Mouse (Mus musculus) midbrain, postnatal 0 days (tissue): Measurements from ENCODE around the gene Irf3. TPM values are rescaled to one million over a fixed set of nuclear protein-coding genes. Genes with fewer than 3 reads are reported as not detected.

ENCODE experiments used
- ATAC-seq: fragments of 200-750 bp; cut with Nextera tagmentation; 2 replicates; pipeline ENCODE4 v1.8.0; 2017; ENCODE audit warnings: moderate number of reproducible peaks, mild to moderate bottlenecking, moderate TSS enrichment, moderate library complexity; ENCODE audit not compliant: low FRiP score
- DNase-seq: peaks from one replicate; pipeline ENCODE4 v3.0.0-alpha.2; 2015; ENCODE audit warnings: low spot score
- H3K27ac ChIP-seq: fragments of 300-500 bp; sonication (generic); 2 replicates; pipeline ENCODE4 v1.5.1; 2014; ENCODE audit warnings: low read depth, mild to moderate bottlenecking, low read length, mixed read lengths
- H3K27me3 ChIP-seq: fragments of 300-500 bp; sonication (generic); 2 replicates; pipeline ENCODE4 v1.6.1; 2014; ENCODE audit warnings: low read length, control low read depth, mixed read lengths; ENCODE audit not compliant: insufficient read depth
- H3K36me3 ChIP-seq: fragments of 300-500 bp; sonication (generic); 2 replicates; pipeline ENCODE4 v1.6.1; 2014; ENCODE audit warnings: low read length, control low read depth, mixed read lengths; ENCODE audit not compliant: insufficient read depth
- H3K4me1 ChIP-seq: fragments of 300-500 bp; sonication (generic); 2 replicates; pipeline ENCODE4 v1.6.1; 2014; ENCODE audit warnings: mild to moderate bottlenecking, control low read depth, antibody characterized with exemption, low read length, mixed read lengths; ENCODE audit not compliant: insufficient read depth
- H3K4me2 ChIP-seq: fragments of 300-500 bp; sonication (generic); 2 replicates; pipeline ENCODE4 v1.6.1; 2014; ENCODE audit warnings: low read depth, mild to moderate bottlenecking, low read length, mixed read lengths; ENCODE audit not compliant: poor library complexity, severe bottlenecking
- H3K4me3 ChIP-seq: fragments of 300-500 bp; sonication (generic); 2 replicates; pipeline ENCODE4 v1.5.1; 2014; ENCODE audit warnings: low read depth, mild to moderate bottlenecking, low read length, moderate library complexity
- H3K9ac ChIP-seq: fragments of 300-500 bp; sonication (generic); replicated peaks from 2 replicates; pipeline ENCODE4 v1.6.1; 2014; ENCODE audit warnings: mild to moderate bottlenecking, low read length, moderate library complexity, mixed read lengths; ENCODE audit not compliant: poor library complexity, severe bottlenecking
- H3K9me3 ChIP-seq: fragments of 300-500 bp; sonication (generic); 2 replicates; pipeline ENCODE4 v1.6.1; 2016; ENCODE audit warnings: low read length, control low read depth
- CTCF ChIP-seq: IDR thresholded peaks from 2 replicates; pipeline ENCODE4 v1.5.1; 2016; ENCODE audit warnings: antibody characterized with exemption, mild to moderate bottlenecking
- WGBS: fragments of 180-500 bp; shearing (Covaris S2); extraction: QIAGEN DNeasy Blood & Tissue Kit; methylation state at CpG from one replicate; pipeline ENCODE4 v1.1.7; 2014; 5-methylcytosine and 5-hydroxymethylcytosine counted together
- polyA plus RNA-seq: library from polyadenylated mRNA; unstranded; fragments of >200 nt; fragmentation: Nextera tagmentation; extraction: Ambion mirVana; gene quantifications from 2 replicates; pipeline ENCODE4 v1.2.1, GENCODE M21; 2015
- total RNA-seq: library from RNA; depleted of rRNA; stranded (reverse); fragments of >200 nt; gene quantifications from 2 replicates; pipeline ENCODE4 v1.2.3, GENCODE M21; 2014

Irf3 gene
- total and polyA plus RNA-seq, 2 experiments from 2014 or later = 25.6 to 37.2 TPM

GRCm38 (mm10) chr7:44954091-44954885, 43.2 kb upstream of the Irf3 start:
- ATAC-seq = no peak
- H3K4me2 ChIP-seq = no peak overlapping the region
- no peaks in the 10 kb centered on the region for H3K9me3 ChIP-seq
- no peaks in the 10 kb centered on the region for H3K4me1 ChIP-seq
- WGBS = 84% methylated on average over 12 of the region's 12 CpGs
- no peak overlapping the region for H3K27ac ChIP-seq
- peaks cover 5% of the 10 kb centered on the region; the same call in 1 of the 2 replicates for H3K36me3 ChIP-seq
- no peak overlapping the region for H3K4me3 ChIP-seq
- TF ChIP-seq CTCF = no peak
- H3K9ac ChIP-seq = no peak overlapping the region
- no peak for DNase-seq
- peaks cover 15% of the 10 kb centered on the region for H3K27me3 ChIP-seq

GRCm38 (mm10) chr7:44955628-44956027, 41.8 kb upstream of the Irf3 start:
- DNase-seq = no peak

GRCm38 (mm10) chr7:44956266-44956665, 41.2 kb upstream of the Irf3 start:
- H3K27ac ChIP-seq = no peak overlapping the region
- H3K4me2 ChIP-seq = no peak overlapping the region
- no peaks in the 10 kb centered on the region for H3K4me1 ChIP-seq
- DNase-seq (no peak), ATAC-seq (no peak)
- TF ChIP-seq CTCF = no peak
- no peak overlapping the region for H3K4me3 ChIP-seq
- peaks cover 4% of the 10 kb centered on the region; the same call in 1 of the 2 replicates for H3K27me3 ChIP-seq
- no peak overlapping the region for H3K9ac ChIP-seq
- H3K9me3 ChIP-seq = no peaks in the 10 kb centered on the region
- peaks cover 16% of the 10 kb centered on the region for H3K36me3 ChIP-seq
- 62% methylated on average over 6 of the region's 6 CpGs for WGBS

More at GRCm38 (mm10) chr7:44955628-44956027, 41.8 kb upstream of the Irf3 start:
- peaks cover 8% of the 10 kb centered on the region; the same call in 1 of the 2 replicates for H3K27me3 ChIP-seq
- H3K4me2 ChIP-seq = no peak overlapping the region
- TF ChIP-seq CTCF = peak; percentile 70
- WGBS = 50% methylated on average over 5 of the region's 5 CpGs
- ATAC-seq = no peak
- peaks cover 9% of the 10 kb centered on the region; the same call in 1 of the 2 replicates for H3K36me3 ChIP-seq
- no peaks in the 10 kb centered on the region for H3K9me3 ChIP-seq
- H3K27ac ChIP-seq = no peak overlapping the region
- no peak overlapping the region for H3K4me3 ChIP-seq
- no peaks in the 10 kb centered on the region for H3K4me1 ChIP-seq
- H3K9ac ChIP-seq = no peak overlapping the region

GRCm38 (mm10) chr7:44957183-44957835, 40.1 kb upstream of the Irf3 start:
- Histone ChIP-seq H3K27ac (no peak overlapping the region), H3K4me3 (no peak overlapping the region), H3K4me1 (no peaks in the 10 kb centered on the region), H3K9ac (no peak overlapping the region), H3K36me3 (peaks cover 25% of the 10 kb centered on the region), H3K27me3 (no peaks in the 10 kb centered on the region), H3K9me3 (no peaks in the 10 kb centered on the region), H3K4me2 (no peak overlapping the region)
- DNase-seq (no peak), ATAC-seq (no peak)
- TF ChIP-seq CTCF = no peak
- 72% methylated on average over 20 of the region's 20 CpGs for WGBS

- 56% methylated on average over 7 of the region's 7 CpGs for WGBS
- H3K4me3 ChIP-seq = no peak overlapping the region
- no peak overlapping the region for H3K4me2 ChIP-seq
- H3K9me3 ChIP-seq = no peaks in the 10 kb centered on the region
- DNase-seq (peak; percentile 72), ATAC-seq (no peak)
- H3K9ac ChIP-seq = no peak overlapping the region
- peaks cover 33% of the 10 kb centered on the region for H3K36me3 ChIP-seq
- no peaks in the 10 kb centered on the region for H3K27me3 ChIP-seq
- no peaks in the 10 kb centered on the region for H3K4me1 ChIP-seq
- peak; percentile 82 for TF ChIP-seq CTCF
- H3K27ac ChIP-seq = no peak overlapping the region
Observed at GRCm38 (mm10) chr7:44958208-44958607, 39.2 kb upstream of the Irf3 start.

- H3K36me3 ChIP-seq = peaks cover 33% of the 10 kb centered on the region
- no peaks in the 10 kb centered on the region for H3K4me1 ChIP-seq
- H3K9me3 ChIP-seq = no peaks in the 10 kb centered on the region
- no peak overlapping the region for H3K9ac ChIP-seq
- WGBS = 85% methylated on average over 8 of the region's 8 CpGs
- no peak for ATAC-seq
- no peak overlapping the region for H3K4me2 ChIP-seq
- H3K27ac ChIP-seq = no peak overlapping the region
- no peaks in the 10 kb centered on the region for H3K27me3 ChIP-seq
- no peak for TF ChIP-seq CTCF
- H3K4me3 ChIP-seq = no peak overlapping the region
- DNase-seq = no peak
Observed at GRCm38 (mm10) chr7:44959281-44959680, 38.2 kb upstream of the Irf3 start.
